Mouse (Mus musculus): ENCODE data around the gene Slc39a11.

Slc39a11 gene

GRCm38 (mm10) chr11:113649353-113650210, at the start of gene Slc39a11:
Slc39a11 (minus strand) TSS chr11:113650079.
- peak; percentile 73 to 76 for DNase-seq (ENCODE audit: low spot score in 2 of 2)

- DNase-seq (ENCODE audit: low spot score in 2 of 2): no peak
These were observed 49.8 kb upstream of the Slc39a11 start for GRCm38 (mm10) chr11:113699643-113700042.

DNA sequence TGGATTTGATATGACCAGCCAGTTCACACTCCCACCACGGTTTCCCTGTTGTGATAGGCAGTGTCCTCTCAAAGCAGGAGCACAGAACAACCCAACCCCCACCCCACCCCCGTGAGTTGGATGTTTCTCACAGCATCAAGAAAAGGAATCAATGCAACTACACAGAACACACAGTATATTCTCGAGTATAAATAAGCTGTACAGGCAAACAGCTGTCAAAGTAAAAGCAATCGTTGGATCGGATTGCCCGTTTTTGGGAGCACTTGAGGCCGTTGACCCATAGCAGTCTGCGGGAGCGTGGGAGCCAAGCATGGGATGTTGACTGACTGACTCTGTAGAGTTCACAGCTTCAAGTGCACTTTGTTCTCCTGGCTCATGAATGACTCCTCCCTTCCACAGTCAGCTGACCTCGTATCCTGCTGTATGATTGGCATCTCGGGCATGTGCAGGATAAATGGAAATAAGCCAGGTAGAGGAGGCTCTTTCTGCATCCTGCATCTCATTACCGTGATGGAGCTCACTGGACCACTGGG, 48.2 kb upstream of the Slc39a11 start:
- no peak for DNase-seq (ENCODE audit: low spot score in 2 of 2)

- no peak for DNase-seq (ENCODE audit: low spot score in 2 of 2)
These were observed 47.7 kb upstream of the Slc39a11 start for GRCm38 (mm10) chr11:113697571-113697970.

- no peak for DNase-seq (ENCODE audit: low spot score in 2 of 2)
These were observed 42.0 kb upstream of the Slc39a11 start for GRCm38 (mm10) chr11:113691851-113692250.

GRCm38 (mm10) chr11:113691318-113691717, 41.4 kb upstream of the Slc39a11 start:
- no peak for DNase-seq (ENCODE audit: low spot score in 2 of 2)

DNA sequence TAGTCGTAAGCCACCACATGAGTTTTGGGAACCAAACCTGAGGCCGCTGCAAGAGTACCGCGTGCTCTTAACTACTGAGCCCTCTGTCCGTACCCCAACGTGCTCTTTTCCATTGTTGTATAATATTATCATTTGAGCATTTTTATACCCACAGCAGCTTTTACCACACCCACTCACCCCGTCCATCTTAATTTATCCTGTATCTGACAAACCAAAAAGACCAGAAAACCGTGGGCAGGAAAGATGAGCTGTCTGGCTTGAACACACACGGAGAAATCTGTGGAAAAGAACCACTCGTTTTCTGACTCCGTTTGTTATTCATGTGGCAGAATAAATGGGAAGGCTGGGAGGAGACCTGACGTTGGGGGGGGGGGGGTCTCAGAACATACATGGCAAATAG, 40.6 kb upstream of the Slc39a11 start:
- DNase-seq (ENCODE audit: low spot score in 2 of 2): no peak

DNA sequence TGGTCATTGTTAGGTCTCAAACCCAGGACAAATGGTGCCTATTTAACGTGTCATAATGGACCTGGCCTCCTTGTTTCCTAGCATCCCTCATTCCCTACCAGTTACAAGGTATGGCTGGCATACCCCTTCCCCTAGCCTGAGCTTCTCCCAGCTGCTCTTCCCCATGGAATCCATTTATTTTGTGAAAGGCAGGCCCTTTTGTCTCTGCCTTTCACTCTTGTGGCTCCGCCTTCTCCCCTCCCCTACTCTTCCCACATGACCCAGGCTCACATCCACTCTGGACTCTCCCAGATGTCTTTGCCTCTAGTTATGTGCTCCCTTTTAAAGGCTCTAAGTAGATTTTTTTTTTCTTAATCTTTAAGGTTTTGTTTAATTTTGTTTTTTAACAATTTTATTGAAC, 37.2 kb upstream of the Slc39a11 start:
- no peak for DNase-seq (ENCODE audit: low spot score in 2 of 2)

GRCm38 (mm10) chr11:113684707-113685426, 35.0 kb upstream of the Slc39a11 start:
- DNase-seq (ENCODE audit: low spot score in 2 of 2): no peak

- peak; percentile 96 to 97 for DNase-seq (ENCODE audit: low spot score in 2 of 2)
These were observed 34.3 kb upstream of the Slc39a11 start, which contains the start of the genes Fam104a and D11Wsu47e for GRCm38 (mm10) chr11:113683957-113684706. Fam104a (minus strand) TSS chr11:113684155. D11Wsu47e (plus strand) TSS chr11:113684412.

DNA sequence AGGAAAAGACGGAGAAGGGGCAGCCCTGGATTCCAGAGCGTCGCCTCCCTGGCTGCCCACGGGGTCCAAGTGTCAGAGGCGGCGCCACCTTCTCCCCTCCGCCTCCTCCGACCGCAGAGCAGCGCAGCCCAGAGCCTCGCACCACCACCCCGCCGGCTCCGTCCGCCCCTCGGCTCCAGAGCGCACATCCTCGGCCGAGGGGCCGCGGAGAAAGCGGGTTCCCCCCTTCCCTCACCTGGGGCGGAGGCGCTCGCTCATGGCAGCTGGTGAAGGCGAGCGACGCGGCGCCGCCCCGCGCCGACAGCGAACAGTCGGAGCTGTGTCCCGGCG, 33.7 kb upstream of the Slc39a11 start:
- DNase-seq (ENCODE audit: low spot score in 2 of 2): no peak

- DNase-seq (ENCODE audit: low spot score in 2 of 2): peak; percentile 57 to 61
These were observed 33.2 kb upstream of the Slc39a11 start for GRCm38 (mm10) chr11:113682897-113683626.

GRCm38 (mm10) chr11:113681979-113682378, 32.1 kb upstream of the Slc39a11 start:
- DNase-seq (ENCODE audit: low spot score in 2 of 2): no peak

GRCm38 (mm10) chr11:113680954-113681353, 31.1 kb upstream of the Slc39a11 start:
- no peak for DNase-seq (ENCODE audit: low spot score in 2 of 2)

DNA sequence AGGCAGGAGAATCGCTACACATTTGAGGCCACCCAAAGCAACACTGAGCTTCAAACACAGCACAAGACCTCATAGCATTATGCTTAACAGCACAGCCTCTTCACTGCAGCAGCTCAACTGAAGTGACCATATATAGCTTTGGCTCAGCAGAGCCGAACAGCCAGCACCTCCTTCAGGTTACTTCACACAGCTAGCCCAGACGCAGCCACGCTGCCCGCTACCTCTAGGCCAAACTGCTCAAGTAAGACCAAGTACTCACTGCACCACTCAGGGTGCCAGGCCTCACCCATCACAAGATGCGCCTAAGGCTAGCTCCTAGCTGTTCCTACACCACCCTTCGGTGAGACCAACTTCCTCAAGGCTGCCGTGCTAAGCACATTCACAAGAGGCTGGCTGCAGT, 28.5 kb upstream of the Slc39a11 start:
- DNase-seq (ENCODE audit: low spot score in 2 of 2): no peak

DNA sequence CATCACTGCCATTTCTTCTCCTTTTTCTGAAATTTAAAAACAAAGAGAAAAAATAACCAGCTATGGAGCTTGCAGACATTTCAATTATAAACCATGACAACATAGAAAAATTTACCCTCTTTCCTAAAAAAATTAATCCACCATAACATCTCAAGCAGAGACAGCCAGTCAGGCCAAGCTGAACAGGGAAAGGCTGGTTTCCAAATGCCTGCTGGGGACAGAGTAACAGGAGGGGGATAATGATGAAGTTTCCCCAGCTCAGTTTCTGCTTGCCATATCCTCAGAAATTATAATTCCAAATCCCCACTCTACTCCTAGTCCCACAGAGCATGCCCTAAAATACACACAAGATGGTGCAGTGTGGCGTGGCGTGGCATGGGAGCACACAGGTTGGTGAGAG, 27.5 kb upstream of the Slc39a11 start:
- no peak for DNase-seq (ENCODE audit: low spot score in 2 of 2)

DNA sequence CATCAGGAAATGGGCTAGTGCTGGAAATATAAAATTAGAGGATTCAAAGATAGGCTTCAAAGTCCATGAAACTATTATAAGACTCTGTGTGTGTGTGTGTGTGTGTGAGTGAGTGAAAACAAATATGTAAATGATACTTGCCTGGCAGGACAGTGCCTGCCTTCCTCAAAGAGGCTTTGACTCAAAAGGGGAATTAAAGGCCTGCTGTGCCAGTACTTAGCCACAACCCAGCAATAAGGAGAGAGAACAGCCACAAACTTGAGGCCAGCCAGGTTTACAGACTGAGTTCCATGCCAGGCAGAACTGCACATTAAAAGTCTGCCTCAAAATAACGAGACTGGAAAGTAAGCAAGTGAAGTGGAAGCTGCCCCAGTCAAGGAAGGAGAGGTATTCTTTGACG, 27.0 kb upstream of the Slc39a11 start:
- DNase-seq (ENCODE audit: low spot score in 2 of 2): no peak

GRCm38 (mm10) chr11:113674595-113674994, 24.7 kb upstream of the Slc39a11 start:
- DNase-seq (ENCODE audit: low spot score in 2 of 2): no peak

- no peak for DNase-seq (ENCODE audit: low spot score in 2 of 2)
These were observed 23.7 kb upstream of the Slc39a11 start for GRCm38 (mm10) chr11:113673614-113674013.

GRCm38 (mm10) chr11:113669711-113670110, 19.8 kb upstream of the Slc39a11 start:
- no peak for DNase-seq (ENCODE audit: low spot score in 2 of 2)

DNA sequence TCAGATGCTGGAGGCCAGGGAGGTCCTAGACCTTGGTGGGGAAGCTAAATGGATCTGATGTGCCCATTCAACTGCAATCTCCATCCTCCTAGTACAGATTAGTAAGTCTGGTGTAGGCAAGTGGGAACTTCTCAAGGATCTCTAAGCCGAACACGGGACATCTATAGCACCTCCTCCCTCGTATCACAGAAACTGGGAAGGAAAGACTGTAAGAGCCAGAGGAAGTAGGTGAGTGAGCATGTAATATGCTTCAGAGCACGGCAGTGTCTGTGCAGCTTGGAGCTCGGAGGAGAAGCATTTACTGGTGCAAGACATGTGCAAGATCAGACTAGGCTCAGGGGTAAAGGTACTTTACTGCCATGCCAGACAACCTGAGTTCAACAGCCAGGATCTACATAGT, 19.0 kb upstream of the Slc39a11 start:
- DNase-seq (ENCODE audit: low spot score in 2 of 2): no peak

Data from right cerebral cortex, postnatal 10 days (tissue).